Mouse (Mus musculus): ENCODE measurements around the gene Tmem97. TPM values are rescaled to one million over a fixed set of nuclear protein-coding genes. Genes with fewer than 3 reads are reported as not detected.

Tmem97 gene
- polyA plus RNA-seq, 1 experiment from 2014 or later: 73.5 TPM

- under 1% methylated on average over 44 of the region's 44 CpGs for WGBS
- peaks cover 18% of the 10 kb centered on the region for H3K4me1 ChIP-seq
- no peak for ATAC-seq (ENCODE audit: insufficient number of reproducible peaks, low FRiP score, low TSS enrichment, low read depth)
These were observed 53.5 kb downstream of the Tmem97 start for GRCm38 (mm10) chr11:78497071-78497541.

GRCm38 (mm10) chr11:78495904-78496303 lies 54.7 kb downstream of the Tmem97 start:
- no peaks in the 10 kb centered on the region for H3K9me3 ChIP-seq (replicated peaks)
- no peak overlapping the region for H3K4me2 ChIP-seq (replicated peaks)
- H3K9ac ChIP-seq: no peak overlapping the region
- peaks cover 65% of the 10 kb centered on the region for H3K27me3 ChIP-seq
- no peaks in the 10 kb centered on the region for H3K36me3 ChIP-seq
- WGBS: 3% methylated on average over 6 of the region's 6 CpGs
- peaks cover 19% of the 10 kb centered on the region for H3K4me1 ChIP-seq
- H3K4me3 ChIP-seq (replicated peaks): no peak overlapping the region
- ATAC-seq (ENCODE audit: insufficient number of reproducible peaks, low FRiP score, low TSS enrichment, low read depth): no peak
- H3K27ac ChIP-seq (replicated peaks): no peak overlapping the region

More at GRCm38 (mm10) chr11:78497071-78497541, 53.5 kb downstream of the Tmem97 start:
- Histone ChIP-seq H3K27ac (replicated peaks) (0 out of 2 replicates have a peak overlapping the region, but pooled peaks have one; percentile 44), H3K27me3 (peaks cover 58% of the 10 kb centered on the region), H3K9ac (peak overlapping the region; percentile 2; the same call in 1 of the 2 replicates), H3K36me3 (no peaks in the 10 kb centered on the region), H3K9me3 (replicated peaks) (no peaks in the 10 kb centered on the region), H3K4me3 (replicated peaks) (peak overlapping the region; percentile 53), H3K4me2 (replicated peaks) (peak overlapping the region; percentile 93)

Other genes with a start within 250 kb of the Tmem97 start
- 29.2 and 30.3 TPM in 2 replicates for gene Spag5, start 249.2 kb downstream of the Tmem97 start, polyA plus RNA-seq (2015; fragmentation: Nextera tagmentation; extraction: Ambion mirVana)
- gene Aldoc, start 227.8 kb downstream of the Tmem97 start, polyA plus RNA-seq (2015; fragmentation: Nextera tagmentation; extraction: Ambion mirVana): 30.1 and 36.8 TPM in 2 replicates
- gene Pigs, start 222.4 kb downstream of the Tmem97 start, polyA plus RNA-seq (2015; fragmentation: Nextera tagmentation; extraction: Ambion mirVana): 78.0 and 84.9 TPM in 2 replicates
- 46.9 and 54.2 TPM in 2 replicates for gene Unc119, start 207.3 kb downstream of the Tmem97 start, polyA plus RNA-seq (2015; fragmentation: Nextera tagmentation; extraction: Ambion mirVana)
- 4.2 and 4.6 TPM in 2 replicates for gene Foxn1, start 164.2 kb downstream of the Tmem97 start, polyA plus RNA-seq (2015; fragmentation: Nextera tagmentation; extraction: Ambion mirVana)
- 0.07 and 0.11 TPM in 2 replicates for gene Slc13a2, start 128.6 kb downstream of the Tmem97 start, polyA plus RNA-seq (2015; fragmentation: Nextera tagmentation; extraction: Ambion mirVana)
- gene Slc46a1, start 85.1 kb downstream of the Tmem97 start, polyA plus RNA-seq (2015; fragmentation: Nextera tagmentation; extraction: Ambion mirVana): 15.5 and 19.0 TPM in 2 replicates
- 2.3 and 2.5 TPM in 2 replicates for gene Sarm1, start 53.0 kb downstream of the Tmem97 start, polyA plus RNA-seq (2015; fragmentation: Nextera tagmentation; extraction: Ambion mirVana)
- 2.0 and 4.4 TPM in 2 replicates for gene Vtn, start 51.7 kb downstream of the Tmem97 start, polyA plus RNA-seq (2015; fragmentation: Nextera tagmentation; extraction: Ambion mirVana)
- gene Sebox, start 47.3 kb downstream of the Tmem97 start, polyA plus RNA-seq (2015; fragmentation: Nextera tagmentation; extraction: Ambion mirVana): 0.17 TPM in 1 of 2 replicates, not detected in the other
- 41.5 and 45.1 TPM in 2 replicates for gene Tmem199, start 38.6 kb downstream of the Tmem97 start, polyA plus RNA-seq (2015; fragmentation: Nextera tagmentation; extraction: Ambion mirVana)
- gene Poldip2, start 38.6 kb downstream of the Tmem97 start, polyA plus RNA-seq (2015; fragmentation: Nextera tagmentation; extraction: Ambion mirVana): 167 and 170 TPM in 2 replicates
- 79.6 and 80.7 TPM in 2 replicates for gene Tnfaip1, start 14.4 kb downstream of the Tmem97 start, polyA plus RNA-seq (2015; fragmentation: Nextera tagmentation; extraction: Ambion mirVana)
- 187 TPM in 2 replicates for gene Ift20, start 14.4 kb downstream of the Tmem97 start, polyA plus RNA-seq (2015; fragmentation: Nextera tagmentation; extraction: Ambion mirVana)
- 10.8 and 12.3 TPM in 2 replicates for gene Nlk, start 146.6 kb upstream of the Tmem97 start, polyA plus RNA-seq (2015; fragmentation: Nextera tagmentation; extraction: Ambion mirVana)
- gene Ccnq, start 201.0 kb upstream of the Tmem97 start, polyA plus RNA-seq (2015; fragmentation: Nextera tagmentation; extraction: Ambion mirVana): 39.8 and 41.9 TPM in 2 replicates

All from embryonic facial prominence, embryonic 15.5 days (tissue).